Mouse (Mus musculus): Measurements from ENCODE around the gene Gstp3. TPM values are rescaled to one million over a fixed set of nuclear protein-coding genes. Genes with fewer than 3 reads are reported as not detected.

Gstp3 gene
- total RNA-seq, 2 experiments from 2014 or later, result 8.8 to 19.8 TPM

- ATAC-seq (replicated peaks; ENCODE audit: low FRiP score, poor library complexity, severe bottlenecking), result no peak
These were observed 33.4 kb upstream of the Gstp3 start for GRCm38 (mm10) chr19:4092750-4093149.

- ATAC-seq (replicated peaks; ENCODE audit: low FRiP score, poor library complexity, severe bottlenecking), result no peak
These were observed 32.0 kb upstream of the Gstp3 start for GRCm38 (mm10) chr19:4091383-4091782.

GRCm38 (mm10) chr19:4090446-4090845 lies 31.1 kb upstream of the Gstp3 start:
- ATAC-seq (replicated peaks; ENCODE audit: low FRiP score, poor library complexity, severe bottlenecking), result no peak

- ATAC-seq (replicated peaks; ENCODE audit: low FRiP score, poor library complexity, severe bottlenecking), result no peak
These were observed 29.8 kb upstream of the Gstp3 start for GRCm38 (mm10) chr19:4089128-4089527.

GRCm38 (mm10) chr19:4088146-4088545 lies 28.8 kb upstream of the Gstp3 start:
- ATAC-seq (replicated peaks; ENCODE audit: low FRiP score, poor library complexity, severe bottlenecking), result no peak

GRCm38 (mm10) chr19:4087090-4087489 lies 27.7 kb upstream of the Gstp3 start:
- no peak for ATAC-seq (replicated peaks; ENCODE audit: low FRiP score, poor library complexity, severe bottlenecking)

- no peak for ATAC-seq (replicated peaks; ENCODE audit: low FRiP score, poor library complexity, severe bottlenecking)
These were observed 26.8 kb upstream of the Gstp3 start for GRCm38 (mm10) chr19:4086156-4086555.

GRCm38 (mm10) chr19:4084984-4085383 lies 25.6 kb upstream of the Gstp3 start:
- no peak for ATAC-seq (replicated peaks; ENCODE audit: low FRiP score, poor library complexity, severe bottlenecking)

- ATAC-seq (replicated peaks; ENCODE audit: low FRiP score, poor library complexity, severe bottlenecking), result no peak
These were observed 24.5 kb upstream of the Gstp3 start for GRCm38 (mm10) chr19:4083826-4084225.

- ATAC-seq (replicated peaks; ENCODE audit: low FRiP score, poor library complexity, severe bottlenecking), result no peak
These were observed 23.9 kb upstream of the Gstp3 start for GRCm38 (mm10) chr19:4083316-4083715.

GRCm38 (mm10) chr19:4082219-4082965 lies 23.0 kb upstream of the Gstp3 start:
- ATAC-seq (replicated peaks; ENCODE audit: low FRiP score, poor library complexity, severe bottlenecking), result no peak

- ATAC-seq (replicated peaks; ENCODE audit: low FRiP score, poor library complexity, severe bottlenecking), result no peak
These were observed 22.0 kb upstream of the Gstp3 start, which contains the start of gene Cabp2 for GRCm38 (mm10) chr19:4081394-4081793. Gene Cabp2 (plus strand): TSS chr19:4081578.

- ATAC-seq (replicated peaks; ENCODE audit: low FRiP score, poor library complexity, severe bottlenecking), result peak; percentile 90
These were observed 21.2 kb upstream of the Gstp3 start for GRCm38 (mm10) chr19:4080511-4081009.

- peak; percentile 76 for ATAC-seq (replicated peaks; ENCODE audit: low FRiP score, poor library complexity, severe bottlenecking)
These were observed 20.2 kb upstream of the Gstp3 start for GRCm38 (mm10) chr19:4079594-4079993.

- no peak for ATAC-seq (replicated peaks; ENCODE audit: low FRiP score, poor library complexity, severe bottlenecking)
These were observed 16.2 kb upstream of the Gstp3 start for GRCm38 (mm10) chr19:4075531-4075930.

- no peak for ATAC-seq (replicated peaks; ENCODE audit: low FRiP score, poor library complexity, severe bottlenecking)
These were observed 13.5 kb upstream of the Gstp3 start for GRCm38 (mm10) chr19:4072706-4073424.

- no peak for ATAC-seq (replicated peaks; ENCODE audit: low FRiP score, poor library complexity, severe bottlenecking)
These were observed 12.0 kb upstream of the Gstp3 start for GRCm38 (mm10) chr19:4071406-4071805.

GRCm38 (mm10) chr19:4070756-4071155 lies 11.4 kb upstream of the Gstp3 start:
- ATAC-seq (replicated peaks; ENCODE audit: low FRiP score, poor library complexity, severe bottlenecking), result no peak

- no peak for ATAC-seq (replicated peaks; ENCODE audit: low FRiP score, poor library complexity, severe bottlenecking)
These were observed 10.9 kb upstream of the Gstp3 start for GRCm38 (mm10) chr19:4070311-4070710.

- no peak for ATAC-seq (replicated peaks; ENCODE audit: low FRiP score, poor library complexity, severe bottlenecking)
These were observed 9.5 kb upstream of the Gstp3 start for GRCm38 (mm10) chr19:4068717-4069410.
